In genomic region chr2:128193411-128193810, GRCm38 (mm10) we compare ENCODE assay signal across 15 mouse cellular contexts.
"Had no signal": no experiment of that assay in that cellular context is flagged by ENCODE, and none has a peak within 500 bp of the region (broad histone marks: within the 10 kb centered on the region; RNA-seq: fewer than 3 reads in every experiment).

No protein-coding gene starts in this region.

- DNase-seq: left cerebral cortex, postnatal 4 days; lung, postnatal 4 days; midbrain, embryonic 14.5 days; retina, postnatal 1 day; right cerebral cortex, postnatal 4 days; spleen, adult 18-20 months; thymus, postnatal 36 days had no signal

- H3K27me3 ChIP-seq: limb, embryonic 13.5 days; liver, embryonic 15.5 days; neural tube, embryonic 13.5 days; stomach, embryonic 15.5 days had no signal

- H3K4me3 ChIP-seq: layer of hippocampus, adult 2 months; limb, embryonic 13.5 days; liver, embryonic 15.5 days; midbrain, embryonic 10.5 days; neural tube, embryonic 13.5 days; stomach, embryonic 15.5 days had no signal

- H3K4me1 ChIP-seq: midbrain, embryonic 10.5 days; neural tube, embryonic 13.5 days; stomach, embryonic 15.5 days had no signal

- H3K36me3 ChIP-seq: limb, embryonic 13.5 days; liver, embryonic 15.5 days; midbrain, embryonic 10.5 days; neural tube, embryonic 13.5 days; stomach, embryonic 15.5 days had no signal

- H3K9me3 ChIP-seq: limb, embryonic 13.5 days; liver, embryonic 15.5 days; midbrain, embryonic 10.5 days; neural tube, embryonic 13.5 days; stomach, embryonic 15.5 days had no signal

- H3K27ac ChIP-seq: hindbrain, postnatal 0 days; kidney, postnatal 0 days; layer of hippocampus, adult 2 months; limb, embryonic 13.5 days; liver, embryonic 15.5 days; midbrain, embryonic 10.5 days; neural tube, embryonic 13.5 days; stomach, embryonic 15.5 days had no signal
